In genomic region chr3:101012597-101012996, GRCm38 (mm10) we compare ENCODE assay signal across 15 mouse cellular contexts. TPM values are rescaled to one million over a fixed set of nuclear protein-coding genes. Genes with fewer than 3 reads are reported as not detected.
DNase-seq lines count a peak whose midpoint lies in the region; ATAC-seq and TF ChIP-seq lines count a peak whose summit lies in the region.
"Had no signal": no experiment of that assay in that cellular context is flagged by ENCODE, and none has a peak within 500 bp of the region (broad histone marks: within the 10 kb centered on the region; RNA-seq: fewer than 3 reads in every experiment).

No protein-coding gene starts in this region.

- no peak overlapping the region for H3K4me2 ChIP-seq in heart, embryonic 13.5 days
- no peak overlapping the region for H3K4me2 ChIP-seq in heart, embryonic 11.5 days
- H3K4me2 ChIP-seq: intestine, embryonic 15.5 days; midbrain, embryonic 13.5 days had no signal

- no peak overlapping the region for H3K9ac ChIP-seq in heart, embryonic 13.5 days
- H3K9ac ChIP-seq in heart, embryonic 11.5 days (ENCODE audit: low read depth, low read length) = no peak overlapping the region
- H3K9ac ChIP-seq: intestine, embryonic 15.5 days; midbrain, embryonic 13.5 days had no signal

- no peak for DNase-seq in spleen, adult 2 months (ENCODE audit: low read depth in 1 of 2, low spot score in 2 of 2)
- DNase-seq in spleen, adult 12 weeks (ENCODE audit: low spot score) = no peak
- peak; percentile 28 for DNase-seq in splenic B cell, adult 2 months (ENCODE audit: low read depth, low spot score)
- no peak for DNase-seq in kidney, adult 2 months
- no peak for DNase-seq in gastrocnemius, postnatal 36 days
- DNase-seq: kidney, postnatal 25 days; liver had no signal

- ATAC-seq in heart, embryonic 13.5 days (ENCODE audit: extremely low read depth, insufficient number of reproducible peaks, low FRiP score, low TSS enrichment) = no peak
- ATAC-seq in heart, embryonic 11.5 days (replicated peaks; ENCODE audit: insufficient number of reproducible peaks, low FRiP score, low TSS enrichment) = no peak

- peak overlapping the region; percentile 37; the same call in 1 of the 2 replicates for H3K27ac ChIP-seq in heart, embryonic 13.5 days (replicated peaks)
- no peak overlapping the region for H3K27ac ChIP-seq in heart, embryonic 11.5 days (ENCODE audit: low read depth, low read length)
- peak overlapping the region; percentile 72 for H3K27ac ChIP-seq in spleen, adult 2 months (ENCODE audit: insufficient read depth, low read length)
- H3K27ac ChIP-seq in bone marrow, adult 2 months (ENCODE audit: control insufficient read depth, insufficient read depth, low read depth, low read length, poor library complexity) = peak overlapping the region; percentile 20; the same call in 1 of the 2 replicates
- H3K27ac ChIP-seq in kidney, adult 2 months (ENCODE audit: insufficient read depth, low read depth, low read length) = no peak overlapping the region
- H3K27ac ChIP-seq: intestine, embryonic 15.5 days; macrophage; midbrain, embryonic 13.5 days had no signal

- H3K4me1 ChIP-seq in heart, embryonic 13.5 days = peaks cover 37% of the 10 kb centered on the region
- peaks cover 21% of the 10 kb centered on the region for H3K4me1 ChIP-seq in heart, embryonic 11.5 days (ENCODE audit: control insufficient read depth, insufficient read depth, low read length)
- peaks cover 16% of the 10 kb centered on the region for H3K4me1 ChIP-seq in spleen, adult 2 months (ENCODE audit: control insufficient read depth, insufficient read depth, insufficient read length)
- peaks cover 5% of the 10 kb centered on the region; the same call in 1 of the 2 replicates for H3K4me1 ChIP-seq in bone marrow, adult 2 months (ENCODE audit: control insufficient read depth, insufficient read depth, low read length)
- H3K4me1 ChIP-seq in kidney, adult 2 months (ENCODE audit: control insufficient read depth, insufficient read depth, low read length) = no peaks in the 10 kb centered on the region

- no peaks in the 10 kb centered on the region for H3K27me3 ChIP-seq in heart, embryonic 13.5 days (replicated peaks)
- no peaks in the 10 kb centered on the region for H3K27me3 ChIP-seq in heart, embryonic 11.5 days (ENCODE audit: control insufficient read depth, insufficient read depth, low read length)
- no peaks in the 10 kb centered on the region for H3K27me3 ChIP-seq in spleen, adult 2 months (ENCODE audit: control insufficient read depth, insufficient read depth, low read length)
- H3K27me3 ChIP-seq in splenic B cell, adult 2 months (ENCODE audit: control insufficient read depth, insufficient read depth, low read length, poor library complexity, severe bottlenecking) = no peaks in the 10 kb centered on the region
- no peaks in the 10 kb centered on the region for H3K27me3 ChIP-seq in kidney, adult 2 months (replicated peaks; ENCODE audit: control insufficient read depth, insufficient read depth, low read length)
- H3K27me3 ChIP-seq: CH12.LX; intestine, embryonic 15.5 days; midbrain, embryonic 13.5 days had no signal

- no peak for TF ChIP-seq POLR2A in spleen, adult 2 months (IDR thresholded peaks at IDR 0.05; ENCODE audit: low read depth, low read length)
- TF ChIP-seq POLR2A in bone marrow, adult 2 months (IDR thresholded peaks at IDR 0.05; ENCODE audit: borderline replicate concordance, control insufficient read depth, low read depth, low read length) = no peak
- no peak for TF ChIP-seq POLR2A in kidney, adult 2 months (IDR thresholded peaks at IDR 0.05; ENCODE audit: low read depth, low read length)

- TF ChIP-seq CTCF in spleen, adult 2 months (IDR thresholded peaks at IDR 0.05; ENCODE audit: extremely low read depth, insufficient read depth, insufficient read length, insufficient replicate concordance) = no peak
- no peak for TF ChIP-seq CTCF in bone marrow, adult 2 months (IDR thresholded peaks at IDR 0.05; ENCODE audit: control insufficient read depth, insufficient read depth, low read length)
- no peak for TF ChIP-seq CTCF in kidney, adult 2 months (conservative IDR thresholded peaks at IDR 0.05; ENCODE audit: insufficient read depth, insufficient read length, low read depth, low read length)

- no peaks in the 10 kb centered on the region for H3K36me3 ChIP-seq in heart, embryonic 13.5 days
- H3K36me3 ChIP-seq in heart, embryonic 11.5 days (ENCODE audit: control insufficient read depth, insufficient read depth, low read length) = no peaks in the 10 kb centered on the region
- H3K36me3 ChIP-seq in spleen, adult 2 months (ENCODE audit: control insufficient read depth, insufficient read depth, low read length) = no peaks in the 10 kb centered on the region
- H3K36me3 ChIP-seq in splenic B cell, adult 2 months (ENCODE audit: control insufficient read depth, insufficient read depth, low read length, poor library complexity, severe bottlenecking) = no peaks in the 10 kb centered on the region
- no peaks in the 10 kb centered on the region for H3K36me3 ChIP-seq in kidney, adult 2 months (ENCODE audit: control insufficient read depth, insufficient read depth, low read length)
- H3K36me3 ChIP-seq: intestine, embryonic 15.5 days; midbrain, embryonic 13.5 days had no signal

- WGBS in heart, embryonic 13.5 days = 75% methylated on average over 8 of the region's 8 CpGs
- WGBS in heart, embryonic 11.5 days (ENCODE audit: insufficient replicate concordance) = 80% methylated on average over 8 of the region's 8 CpGs
- 62% methylated on average over 8 of the region's 8 CpGs for WGBS in spleen, adult 2 months
- 80% methylated on average over 8 of the region's 8 CpGs for WGBS in bone marrow, adult 2 months
- WGBS in kidney, adult 2 months = 88% methylated on average over 8 of the region's 8 CpGs

- intact Hi-C loops in gastrocnemius, postnatal 36 days (cut with DNase I) = no loop called here

- H3K4me3 ChIP-seq in heart, embryonic 13.5 days = no peak overlapping the region
- H3K4me3 ChIP-seq in heart, embryonic 11.5 days (ENCODE audit: low read depth, low read length) = no peak overlapping the region
- peak overlapping the region; percentile 4; the same call in 1 of the 2 replicates for H3K4me3 ChIP-seq in spleen, adult 2 months (ENCODE audit: extremely low read depth, insufficient read depth, insufficient read length)
- H3K4me3 ChIP-seq in bone marrow, adult 2 months (replicated peaks; ENCODE audit: control insufficient read depth, low read depth, low read length) = no peak overlapping the region
- no peak overlapping the region for H3K4me3 ChIP-seq in kidney, adult 2 months (ENCODE audit: insufficient read depth, low read depth, low read length)
- H3K4me3 ChIP-seq: erythroblast, embryonic 14.5 days; intestine, embryonic 15.5 days; midbrain, embryonic 13.5 days had no signal

- no peaks in the 10 kb centered on the region for H3K9me3 ChIP-seq in heart, embryonic 13.5 days
- no peaks in the 10 kb centered on the region for H3K9me3 ChIP-seq in heart, embryonic 11.5 days (replicated peaks; ENCODE audit: control insufficient read depth, low read length)
- H3K9me3 ChIP-seq: intestine, embryonic 15.5 days; midbrain, embryonic 13.5 days had no signal

RNA-seq across cellular contexts. Expression of gene Cd101, which starts 16.8 kb away (rescaled TPM):
- 0.37 and 0.47 TPM in 2 replicates for polyA plus RNA-seq in heart, embryonic 13.5 days (2015; fragmentation: Nextera tagmentation; extraction: Ambion mirVana)
- 0.26 and 0.45 TPM in 2 replicates for polyA plus RNA-seq in heart, embryonic 11.5 days (2014; fragmentation: Nextera tagmentation; extraction: Ambion mirVana)
- 1.9 and 2.8 TPM in 2 replicates for polyA plus RNA-seq in spleen, adult 2 months (2012; rRNA removed)
- polyA plus RNA-seq in bone marrow, adult 2 months (2011; ENCODE audit: insufficient read depth, insufficient read length, low replicate concordance, missing spikeins) = 2.6 and 7.8 TPM in 2 replicates
- 0.03 and 0.16 TPM in 2 replicates for polyA plus RNA-seq in kidney, adult 2 months (2012; rRNA removed)
- total RNA-seq in gastrocnemius, postnatal 36 days (2021) = under 1 TPM in 1 of 2 experiments, not detected in 1; 0.15 TPM
- total RNA-seq: CH12.LX had no signal
- polyA plus RNA-seq: erythroblast, embryonic 14.5 days; midbrain, embryonic 13.5 days had no signal

RNA-seq across cellular contexts. Expression of gene Ttf2, which starts 43.1 kb away (rescaled TPM):
- polyA plus RNA-seq in heart, embryonic 13.5 days (2015; fragmentation: Nextera tagmentation; extraction: Ambion mirVana) = 10.4 and 11.7 TPM in 2 replicates
- polyA plus RNA-seq in heart, embryonic 11.5 days (2014; fragmentation: Nextera tagmentation; extraction: Ambion mirVana) = 12.9 and 15.8 TPM in 2 replicates
- 3.1 and 3.3 TPM in 2 replicates for polyA plus RNA-seq in spleen, adult 2 months (2012; rRNA removed)
- polyA plus RNA-seq in bone marrow, adult 2 months (2011; ENCODE audit: insufficient read depth, insufficient read length, low replicate concordance, missing spikeins) = 10.1 and 14.0 TPM in 2 replicates
- polyA plus RNA-seq in kidney, adult 2 months (2012; rRNA removed) = 2.6 and 3.2 TPM in 2 replicates
- total RNA-seq in gastrocnemius, postnatal 36 days (2021) = 1 to 10 TPM; 3.6 to 3.8 TPM

Comparison
In these comparisons a context has a peak if more than half of its experiments do, and no peak if none do; other contexts are left out.
1. H3K27ac ChIP-seq: peak in heart, embryonic 13.5 days (single experiment), spleen, adult 2 months (single experiment) and bone marrow, adult 2 months (single experiment); none in heart, embryonic 11.5 days (single experiment) and kidney, adult 2 months (single experiment).